Mouse (Mus musculus): Measurements from ENCODE around the gene Spint5.

Gene Spint5

DNA sequence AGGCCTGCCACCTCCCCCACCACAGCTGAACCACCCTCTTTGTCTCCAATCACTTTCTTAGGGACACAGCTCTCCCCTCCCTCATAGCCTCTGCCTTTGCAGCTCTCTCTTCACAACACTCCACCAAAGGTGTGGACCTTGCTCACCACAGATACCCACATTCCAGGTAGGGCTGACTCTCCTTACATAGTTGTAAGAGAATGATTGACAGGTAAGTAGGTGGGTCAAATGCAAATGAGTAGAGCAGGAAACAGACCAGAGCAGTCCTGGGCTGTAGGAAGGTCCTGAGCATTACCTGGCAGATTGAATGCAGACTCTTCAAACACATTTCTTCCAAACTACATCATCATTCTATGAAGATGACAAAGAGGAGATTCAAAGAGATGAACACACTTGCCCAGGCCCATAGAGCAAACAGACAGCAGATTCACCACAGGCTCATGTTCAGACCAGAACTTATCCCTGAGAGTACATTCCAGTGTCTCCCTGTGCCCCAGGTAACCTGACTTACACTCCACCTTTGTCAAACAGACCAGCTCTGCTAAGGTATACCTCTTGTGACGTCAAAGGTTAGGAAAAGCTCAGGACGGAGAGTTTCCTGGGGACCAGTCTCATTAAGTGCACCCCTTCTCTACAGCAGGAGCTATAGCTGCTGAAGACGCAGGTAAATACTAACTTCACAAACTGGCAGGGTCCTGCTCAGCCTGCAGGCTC lies 22.4 kb downstream of the Spint5 start:
- WGBS, result 78% methylated on average over 3 of the region's 3 CpGs

- 39% methylated on average over 7 of the region's 7 CpGs for WGBS
Observed at GRCm38 (mm10) chr2:164739876-164740275, 24.8 kb downstream of the Spint5 start.

- WGBS, result 67% methylated on average over 13 of the region's 13 CpGs
Observed at GRCm38 (mm10) chr2:164744987-164745386, 29.9 kb downstream of the Spint5 start.

DNA sequence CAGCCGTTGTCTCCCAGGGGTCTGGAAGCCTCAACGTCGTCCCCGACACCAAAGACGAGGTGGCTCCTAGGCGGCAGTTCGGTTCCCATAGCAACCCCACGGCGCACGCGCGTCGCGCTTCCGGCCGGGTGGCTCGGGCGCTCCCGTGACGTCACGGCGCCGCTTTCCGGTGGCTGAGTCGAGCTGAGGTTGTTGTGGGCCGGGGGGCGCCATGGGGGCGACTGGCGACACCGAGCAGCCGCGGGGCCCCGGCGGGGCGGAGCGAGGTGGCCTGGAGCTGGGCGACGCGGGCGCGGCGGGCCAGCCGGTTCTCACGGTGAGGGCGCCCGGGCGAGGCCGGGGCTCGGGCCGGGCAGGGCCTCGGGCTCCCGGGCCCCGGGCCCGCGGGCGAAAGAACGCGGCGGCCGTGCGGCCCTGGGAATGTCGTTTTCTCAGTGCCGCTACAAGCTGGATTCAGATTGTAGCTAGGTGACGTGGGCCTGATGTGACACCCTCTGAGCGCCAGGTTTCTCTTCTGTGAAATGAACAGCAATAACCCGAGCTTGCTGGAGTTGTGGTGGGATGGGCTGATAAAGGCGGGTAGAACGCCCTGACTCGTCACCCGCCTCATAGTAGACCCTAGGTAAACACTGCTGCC lies 30.9 kb downstream of the Spint5 start, which contains the start of the genes Wfdc3 and Dnttip1:
TSS of gene Wfdc3 (minus strand) at position 89 of the 637 bp plus-strand sequence.
TSS of gene Dnttip1 (plus strand) at position 141 of the 637 bp plus-strand sequence.
- under 1% methylated on average over 70 of the region's 70 CpGs for WGBS

DNA sequence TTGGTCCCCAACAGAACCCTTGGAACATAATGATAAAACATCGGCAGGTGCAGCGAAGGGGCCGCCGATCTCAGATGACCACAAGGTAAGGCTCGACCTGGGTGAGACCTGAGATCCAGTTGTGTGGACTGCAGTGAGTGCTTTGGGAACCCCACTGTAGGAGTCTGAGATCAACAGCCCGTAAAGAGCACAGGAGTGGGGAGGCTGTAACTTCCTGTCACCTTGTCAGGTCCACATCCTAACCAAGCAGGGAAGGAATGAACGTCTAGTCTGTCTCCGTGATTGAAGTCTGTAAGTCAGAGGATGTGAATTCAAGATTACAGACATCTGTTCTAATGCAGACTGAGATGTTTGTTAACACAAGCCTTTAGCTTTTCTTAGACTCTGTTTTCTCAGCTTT lies 31.6 kb downstream of the Spint5 start:
- 51% methylated on average over 8 of the region's 8 CpGs for WGBS

- 75% methylated on average over 4 of the region's 4 CpGs for WGBS
Observed at GRCm38 (mm10) chr2:164748191-164748590, 33.1 kb downstream of the Spint5 start.

DNA sequence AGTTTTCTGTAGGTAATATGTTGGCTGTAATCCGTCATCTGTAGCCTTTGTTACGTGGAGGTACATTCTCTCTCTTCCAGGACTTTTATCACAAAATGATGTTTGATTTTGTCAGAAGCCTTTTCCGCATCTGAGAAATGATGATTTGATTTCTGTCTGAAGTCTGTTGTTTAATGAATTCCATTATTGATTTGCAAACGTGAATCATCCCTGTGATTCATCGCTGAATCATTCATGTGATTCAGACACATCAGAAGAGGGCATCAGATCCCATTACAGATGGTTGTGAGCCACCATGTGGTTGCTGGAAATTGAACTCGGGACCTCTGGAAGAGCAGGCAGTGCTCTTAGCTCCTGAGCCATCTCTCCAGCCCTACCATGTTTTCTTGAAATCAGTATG lies 33.9 kb downstream of the Spint5 start:
- 61% methylated on average over 6 of the region's 6 CpGs for WGBS

- WGBS, result 91% methylated on average over 2 of the region's 2 CpGs
Observed at GRCm38 (mm10) chr2:164752454-164752853, 37.3 kb downstream of the Spint5 start.

DNA sequence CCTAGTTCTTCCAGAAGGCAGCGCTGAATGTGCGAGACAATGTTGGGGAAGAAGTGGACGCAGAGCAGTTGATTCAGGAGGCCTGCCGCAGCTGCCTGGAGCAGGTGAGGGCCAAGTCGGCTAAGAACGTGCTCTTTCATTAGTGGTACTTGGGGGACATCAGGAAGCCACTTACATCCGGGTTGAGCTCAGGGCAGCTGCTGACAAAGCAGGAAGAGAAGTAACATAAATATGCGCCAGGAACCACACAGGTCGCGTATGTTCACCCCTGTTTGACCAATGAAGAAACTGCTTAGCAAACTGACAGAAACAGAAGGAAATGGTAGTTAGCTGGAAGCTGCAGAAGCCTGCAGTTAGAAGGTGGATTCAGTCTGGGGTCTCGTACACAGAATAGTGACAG lies 39.0 kb downstream of the Spint5 start:
- WGBS, result 75% methylated on average over 11 of the region's 11 CpGs

DNA sequence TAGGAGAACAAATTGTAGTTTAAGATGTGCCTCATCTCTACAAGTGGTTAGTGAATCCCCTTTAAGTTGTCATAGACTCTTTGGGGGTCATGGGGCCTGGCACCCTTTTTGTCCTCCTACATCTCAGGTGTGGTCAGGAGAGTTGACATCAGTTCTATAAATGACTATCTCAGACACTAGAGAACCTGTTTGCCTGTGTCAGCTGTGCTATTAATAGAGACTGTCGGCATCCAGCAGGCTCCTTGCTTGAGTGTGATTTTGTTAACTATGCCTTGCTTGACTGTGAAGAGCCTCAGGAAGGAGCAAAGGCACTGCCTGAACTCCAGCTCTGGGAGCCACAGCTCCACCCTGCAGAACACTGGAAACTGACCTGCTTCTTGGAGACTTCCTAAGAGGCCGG lies 39.7 kb downstream of the Spint5 start:
- 51% methylated on average over 2 of the region's 2 CpGs for WGBS

GRCm38 (mm10) chr2:164757841-164758240 lies 42.7 kb downstream of the Spint5 start:
- 93% methylated on average over 11 of the region's 11 CpGs for WGBS

GRCm38 (mm10) chr2:164758692-164759091 lies 43.6 kb downstream of the Spint5 start:
- WGBS, result 73% methylated on average over 1 of the region's 1 CpGs

DNA sequence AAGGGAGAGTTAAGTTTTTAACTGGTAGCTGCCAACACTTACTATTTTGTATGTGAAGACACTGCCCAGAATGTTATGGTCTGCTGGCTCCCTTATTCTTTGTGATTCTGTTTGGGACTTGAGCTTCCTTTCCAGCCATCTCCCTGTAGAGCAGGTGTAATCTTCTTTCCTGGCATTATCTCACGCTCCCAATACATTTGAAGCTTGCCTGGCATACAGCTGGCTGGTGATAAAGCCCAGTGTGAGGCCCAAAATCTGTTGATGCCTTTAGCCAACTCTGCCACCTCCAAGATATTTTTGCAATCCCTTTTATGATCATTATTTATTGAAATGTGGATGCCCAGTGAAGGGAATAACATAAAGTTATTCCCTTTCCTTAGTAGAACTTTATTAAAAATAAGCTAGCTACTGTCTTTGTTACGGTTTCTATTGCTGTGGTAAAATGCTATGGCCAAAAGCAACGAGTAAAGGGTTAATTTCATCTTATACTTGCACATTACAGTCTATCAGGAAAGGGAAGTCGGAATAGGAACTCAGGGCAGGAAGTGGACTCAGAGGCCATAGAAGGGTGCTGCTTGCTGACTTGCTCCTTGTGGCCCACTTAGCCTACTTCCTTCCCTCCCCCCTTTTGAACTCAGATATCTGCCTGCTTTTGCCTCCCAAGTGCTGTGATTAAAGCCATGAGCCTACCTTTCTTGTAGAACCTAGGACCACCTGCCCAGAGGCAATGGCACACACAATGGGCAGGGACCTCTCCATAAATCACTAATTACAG lies 45.1 kb downstream of the Spint5 start:
- 86% methylated on average over 4 of the region's 4 CpGs for WGBS

DNA sequence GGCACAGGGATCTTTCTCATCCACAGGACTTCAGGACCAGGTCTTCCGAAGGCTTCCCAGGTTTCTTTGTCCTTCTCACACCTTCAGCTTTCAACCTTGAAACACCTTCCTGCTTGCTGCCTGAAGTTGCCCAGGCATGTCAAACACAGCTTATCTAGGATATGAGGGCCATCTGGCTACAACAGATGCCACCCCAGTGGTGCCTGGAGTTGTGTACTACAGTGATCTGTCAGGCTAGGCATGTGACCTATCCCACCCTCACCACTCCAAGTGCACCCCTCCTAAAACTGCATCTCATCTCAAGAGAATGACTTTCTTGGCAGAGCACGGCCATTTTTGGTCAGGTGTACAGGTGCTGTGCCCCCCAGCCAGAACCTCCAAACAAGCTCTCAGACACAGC lies 46.4 kb downstream of the Spint5 start:
- 92% methylated on average over 2 of the region's 2 CpGs for WGBS

- WGBS, result 98% methylated on average over 4 of the region's 4 CpGs
Observed at GRCm38 (mm10) chr2:164761971-164762370, 46.9 kb downstream of the Spint5 start.

- 87% methylated on average over 7 of the region's 7 CpGs for WGBS
Observed at GRCm38 (mm10) chr2:164762593-164762992, 47.5 kb downstream of the Spint5 start.

- 35% methylated on average over 3 of the region's 3 CpGs for WGBS
Observed at GRCm38 (mm10) chr2:164765841-164766240, 50.7 kb downstream of the Spint5 start.

All from cerebral cortex, adult 2 months (tissue).